Mouse (Mus musculus): ENCODE measurements around the gene Csk.

DNA sequence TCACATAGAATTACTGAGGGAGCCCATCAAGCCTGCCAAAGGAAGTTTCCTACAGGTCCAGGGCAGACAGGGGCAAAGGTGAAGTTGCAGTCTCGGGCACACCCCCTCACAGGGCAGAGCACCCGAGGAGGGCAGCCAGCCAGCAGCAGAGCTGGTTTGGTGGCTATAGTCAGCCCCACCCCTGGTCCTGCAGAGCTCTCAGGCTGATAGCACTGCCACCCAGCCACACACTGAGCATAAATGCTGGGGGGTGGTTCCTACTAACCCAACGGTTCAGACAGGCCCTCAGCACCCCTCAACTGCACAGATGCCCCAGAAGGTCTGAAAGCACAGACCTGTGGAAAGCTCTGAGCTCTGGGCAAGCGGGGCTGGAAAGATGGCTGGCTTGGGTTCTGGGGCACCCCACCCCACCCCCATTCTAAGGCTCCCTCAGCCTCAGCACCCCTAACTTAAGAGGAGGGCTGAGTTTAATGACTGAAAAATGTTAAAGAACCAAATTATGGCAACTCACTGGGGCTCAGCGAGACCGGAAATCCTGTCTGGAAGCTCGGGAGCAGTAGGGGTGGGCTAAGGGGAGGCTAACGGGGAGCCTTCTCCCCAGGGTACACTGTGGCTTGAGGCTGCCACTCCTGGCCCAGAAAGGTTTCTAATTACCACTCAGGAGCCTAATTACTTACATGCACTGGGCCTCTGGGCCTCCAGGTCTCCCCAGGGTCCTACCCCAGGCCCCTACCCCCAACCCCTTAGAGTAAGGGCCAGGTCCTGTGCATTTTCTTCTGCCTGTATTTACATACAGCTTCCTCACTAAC is 14.6 kb downstream of the Csk start:
- TF ChIP-seq POLR2A (IDR thresholded peaks at IDR 0.05; ENCODE audit: low read depth, low read length), result no peak
- no peak for TF ChIP-seq CTCF (IDR thresholded peaks at IDR 0.05; ENCODE audit: borderline replicate concordance, insufficient read depth, low read length)

Data from embryonic fibroblast, embryonic 13.5 days (primary cell).